Mouse (Mus musculus): Measurements from ENCODE around the gene Atg7. TPM values are rescaled to one million over a fixed set of nuclear protein-coding genes. Genes with fewer than 3 reads are reported as not detected.

Gene Atg7
- total RNA-seq, 2 experiments from 2014 or later: 28.9 to 29.1 TPM

- no peak overlapping the region for H3K4me3 ChIP-seq
- intact Hi-C loops (cut with DNase I): no loop called here
- no peak for DNase-seq (ENCODE audit: extremely low spot score in 1 of 2, low spot score in 2 of 2)
- no peak overlapping the region for H3K27ac ChIP-seq
- TF ChIP-seq CTCF (IDR thresholded peaks at IDR 0.05): no peak
Observed at GRCm38 (mm10) chr6:114906209-114906608, 263.3 kb downstream of the Atg7 start.

GRCm38 (mm10) chr6:114907459-114907858 lies 264.6 kb downstream of the Atg7 start:
- TF ChIP-seq CTCF (IDR thresholded peaks at IDR 0.05): no peak
- intact Hi-C loops (cut with DNase I): no loop called here
- no peak for DNase-seq (ENCODE audit: extremely low spot score in 1 of 2, low spot score in 2 of 2)
- no peak overlapping the region for H3K4me3 ChIP-seq
- no peak overlapping the region for H3K27ac ChIP-seq

GRCm38 (mm10) chr6:114909801-114910200 lies 266.9 kb downstream of the Atg7 start:
- no peak for TF ChIP-seq CTCF (IDR thresholded peaks at IDR 0.05)
- intact Hi-C loops (cut with DNase I): no loop called here
- no peak overlapping the region for H3K27ac ChIP-seq

More at GRCm38 (mm10) chr6:114909801-114910200, 266.9 kb downstream of the Atg7 start:
- H3K4me3 ChIP-seq: no peak overlapping the region
- no peak for DNase-seq (ENCODE audit: extremely low spot score in 1 of 2, low spot score in 2 of 2)

Other genes starting within 250 kb of the Atg7 start
- 10 to 100 TPM; 24.2 to 25.6 TPM for gene Hrh1, start 245.2 kb upstream of the Atg7 start, total RNA-seq (2021)

Data from left cerebral cortex, adult 2 months (tissue).